Mouse (Mus musculus) megakaryocyte-erythroid progenitor cell, adult 5 weeks (primary cell): ENCODE measurements around the gene Uchl5. TPM values are rescaled to one million over a fixed set of nuclear protein-coding genes. Genes with fewer than 3 reads are reported as not detected.

Source experiments
- polyA plus RNA-seq: library from polyadenylated mRNA; stranded (reverse); fragments of >175 nt; gene quantifications from 2 replicates; pipeline ENCODE4 v1.2.3, GENCODE M21; 2012

Uchl5 gene
- 180 and 203 TPM in 2 replicates for polyA plus RNA-seq

DNA sequence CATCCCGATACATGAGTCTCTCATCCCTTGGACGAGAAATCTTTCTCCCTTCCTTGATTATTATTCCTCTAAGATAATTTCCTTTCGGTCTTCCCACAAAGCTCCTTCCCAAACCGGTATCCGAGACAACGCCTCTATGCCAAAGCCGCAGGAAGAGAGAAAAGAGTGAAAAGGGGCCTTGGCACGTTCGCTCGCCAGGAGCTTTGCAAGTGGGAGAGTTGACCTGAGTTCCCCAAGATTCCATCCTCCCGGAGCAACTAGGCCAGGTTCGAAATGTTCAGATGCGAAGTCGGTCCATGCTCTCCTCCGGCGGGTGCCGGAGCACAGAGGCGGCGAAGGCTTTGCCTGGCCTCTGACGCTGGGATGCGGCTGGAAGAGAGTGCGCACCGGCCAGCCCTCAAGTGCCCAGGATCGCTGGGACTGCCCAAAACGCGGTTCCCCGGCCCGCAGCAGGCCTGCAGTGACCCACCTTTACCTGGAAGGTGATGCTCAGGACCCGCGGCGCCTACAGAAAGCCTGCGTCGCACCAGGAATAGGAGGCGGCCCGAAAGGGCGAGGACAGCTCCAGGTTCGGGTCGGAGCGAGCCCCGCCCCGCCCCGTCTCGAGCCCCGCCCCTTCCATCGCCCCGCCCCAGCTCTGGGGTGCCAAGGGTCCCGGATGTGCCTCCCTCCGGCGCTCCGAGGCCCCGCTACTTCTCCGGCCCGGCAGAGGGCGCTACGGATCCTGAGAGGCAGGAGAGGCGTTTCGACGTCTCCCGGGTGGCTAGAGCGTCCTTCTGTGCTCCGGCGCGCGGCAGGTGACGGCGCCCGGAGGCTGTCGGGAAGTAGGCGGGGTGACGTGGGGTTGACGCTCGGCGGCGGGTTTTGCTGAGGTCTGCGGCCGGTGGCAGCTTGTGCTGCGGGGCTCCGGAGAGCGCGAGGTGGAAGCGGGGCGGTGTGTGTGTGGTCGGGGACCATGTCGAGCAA lies at the start of gene Uchl5, which contains the start of gene Trove2:
TSS of gene Uchl5 (plus strand) at position 827 of the 966 bp plus-strand sequence.
TSS of gene Trove2 (minus strand) at position 623 of the 966 bp plus-strand sequence.

Other genes starting within 250 kb of the Uchl5 start
- not detected in 2 replicates for gene B3galt2, start 136.6 kb upstream of the Uchl5 start, polyA plus RNA-seq
- 2.1 and 3.2 TPM in 2 replicates for gene Cdc73, start 74.4 kb upstream of the Uchl5 start, polyA plus RNA-seq
- 76.1 and 83.6 TPM in 2 replicates for gene Glrx2, start 60.9 kb upstream of the Uchl5 start, polyA plus RNA-seq
- 0.14 and 0.16 TPM in 2 replicates for gene Trove2, start 204 bp upstream of the Uchl5 start, polyA plus RNA-seq
- gene Rgs2, start 226.9 kb downstream of the Uchl5 start, polyA plus RNA-seq, result 216 and 253 TPM in 2 replicates